Mouse (Mus musculus) myocyte (in vitro differentiated cells): ENCODE measurements around the gene Olfr63.

Source experiments
- MAX ChIP-seq: IDR thresholded peaks from one replicate; pipeline ENCODE4 v1.6.1; 2011; ENCODE audit warnings: low read depth, mild to moderate bottlenecking, control low read depth
- POLR2AphosphoS2 ChIP-seq: IDR thresholded peaks from one replicate; pipeline ENCODE4 v1.6.1; 2011; ENCODE audit warnings: low read depth, control low read depth; ENCODE audit not compliant: insufficient read length
- USF1 ChIP-seq: IDR thresholded peaks from one replicate; pipeline ENCODE4 v1.6.1; 2011; ENCODE audit warnings: low read depth, mild to moderate bottlenecking, control low read depth, moderate library complexity

- TF ChIP-seq USF1: no peak
- no peak for TF ChIP-seq POLR2AphosphoS2
- no peak for TF ChIP-seq MAX
Observed at GRCm38 (mm10) chr17:33268907-33269306, 4.4 kb downstream of the Olfr63 start.
